Comparison of ENCODE assay signal across 14 mouse cellular contexts in the genomic region with DNA sequence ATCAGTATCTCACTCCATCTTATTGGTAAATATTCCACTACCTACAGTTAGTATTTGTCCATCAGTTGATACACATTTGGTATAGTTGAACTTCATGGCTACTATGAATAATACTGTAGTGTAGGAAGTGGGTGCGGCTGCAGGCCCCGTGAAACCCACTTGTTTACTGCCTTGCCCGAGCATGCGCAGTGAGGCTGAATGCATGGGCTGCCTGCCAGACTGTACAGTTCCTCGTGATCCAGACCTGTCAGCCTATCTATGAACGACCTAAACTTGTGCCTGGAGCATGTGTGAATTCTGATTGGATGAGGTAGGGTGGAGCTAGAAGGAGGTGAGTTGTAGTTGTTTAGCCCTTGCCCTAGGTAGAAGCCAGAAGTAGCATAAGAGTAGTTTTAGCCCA.
"Had no signal": no experiment of that assay in that cellular context is flagged by ENCODE, and none has a peak within 500 bp of the region (broad histone marks: within the 10 kb centered on the region; RNA-seq: fewer than 3 reads in every experiment).

No protein-coding gene starts in this region.

- H3K4me1 ChIP-seq: liver, embryonic 15.5 days had no signal

- H3K27me3 ChIP-seq: liver, embryonic 12.5 days; liver, embryonic 15.5 days; lung, embryonic 15.5 days had no signal

- DNase-seq: kidney, adult 2 months; kidney, postnatal 36 days; liver; lung, adult 18-20 months; midbrain, embryonic 14.5 days; thymus, adult 18-20 months; thymus, postnatal 36 days had no signal

- H3K9me3 ChIP-seq: limb, embryonic 12.5 days; liver, embryonic 12.5 days; liver, embryonic 15.5 days; lung, embryonic 15.5 days had no signal

- H3K27ac ChIP-seq: kidney, postnatal 0 days; limb, embryonic 12.5 days; liver, embryonic 12.5 days; liver, embryonic 15.5 days; lung, embryonic 15.5 days had no signal

- H3K4me3 ChIP-seq: limb, embryonic 12.5 days; liver, embryonic 12.5 days; liver, embryonic 15.5 days; lung, embryonic 15.5 days had no signal

- H3K4me2 ChIP-seq: limb, embryonic 12.5 days; liver, embryonic 12.5 days; liver, embryonic 15.5 days; lung, embryonic 15.5 days; midbrain, embryonic 11.5 days had no signal

- ATAC-seq: intestine, postnatal 0 days; liver, embryonic 12.5 days had no signal

- H3K9ac ChIP-seq: limb, embryonic 12.5 days; liver, embryonic 12.5 days; liver, embryonic 15.5 days; lung, embryonic 15.5 days had no signal

- H3K36me3 ChIP-seq: limb, embryonic 12.5 days; liver, embryonic 12.5 days; liver, embryonic 15.5 days; lung, embryonic 15.5 days had no signal
